In the genomic region with DNA sequence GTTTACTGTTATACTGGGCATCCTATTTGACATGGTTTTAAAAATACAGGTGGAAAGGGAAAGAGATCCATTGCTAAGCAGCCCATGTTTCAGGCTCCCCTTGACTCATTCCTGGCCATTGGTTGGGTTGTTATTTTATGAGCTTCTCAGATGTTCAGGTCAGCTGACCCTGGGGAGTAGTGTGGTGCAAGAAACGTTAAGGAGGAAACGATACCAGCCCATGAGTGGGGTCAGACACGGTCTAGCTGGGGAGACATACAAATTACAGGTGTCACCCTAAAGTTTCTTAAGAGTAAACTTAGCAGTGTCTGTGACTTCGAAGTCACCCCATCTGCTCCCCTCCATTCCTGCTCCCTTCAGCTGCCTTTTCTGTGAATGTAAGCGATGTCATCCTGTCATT, we compare ENCODE assay signal across 38 mouse cellular contexts. TPM values are rescaled to one million over a fixed set of nuclear protein-coding genes. Genes with fewer than 3 reads are reported as not detected.
"Had no signal": no experiment of that assay in that cellular context is flagged by ENCODE, and none has a peak within 500 bp of the region (broad histone marks: within the 10 kb centered on the region; RNA-seq: fewer than 3 reads in every experiment).

No protein-coding gene starts in this region.

- H3K9ac ChIP-seq: heart, embryonic 12.5 days; hindbrain, embryonic 12.5 days; hindbrain, embryonic 14.5 days; intestine, embryonic 15.5 days; limb, embryonic 13.5 days; limb, embryonic 15.5 days; liver, embryonic 12.5 days; liver, embryonic 14.5 days had no signal

- H3K27ac ChIP-seq: gastrocnemius, adult 2 months; heart, embryonic 10.5 days; hindbrain, embryonic 10.5 days; hindbrain, embryonic 12.5 days; hindbrain, embryonic 14.5 days; intestine, embryonic 15.5 days; layer of hippocampus, adult 2 months; left cerebral cortex, adult 2 months; limb, embryonic 13.5 days; limb, embryonic 15.5 days; liver, embryonic 12.5 days; liver, embryonic 14.5 days had no signal

- ATAC-seq: hindbrain, embryonic 16.5 days; inflammation-experienced regulatory T-cells, adult 6 months; intestine, embryonic 15.5 days; intestine, postnatal 0 days; liver, embryonic 12.5 days had no signal

- DNase-seq: gastrocnemius, adult 2 months; gastrocnemius, postnatal 10 days; gastrocnemius, postnatal 25 days; heart, postnatal 10 days; heart, postnatal 4 days; kidney, adult 18-20 months; kidney, adult 8-10 months; kidney, postnatal 10 days; kidney, postnatal 25 days; kidney, postnatal 4 days had no signal

- H3K4me3 ChIP-seq: gastrocnemius, adult 2 months; heart, embryonic 10.5 days; heart, embryonic 12.5 days; hindbrain, embryonic 10.5 days; hindbrain, embryonic 12.5 days; intestine, embryonic 15.5 days; layer of hippocampus, adult 2 months; left cerebral cortex, adult 2 months; limb, embryonic 13.5 days; limb, embryonic 15.5 days; liver, embryonic 12.5 days had no signal

- H3K27me3 ChIP-seq: heart, embryonic 12.5 days; hindbrain, embryonic 12.5 days; intestine, embryonic 15.5 days; limb, embryonic 13.5 days; limb, embryonic 15.5 days; liver, embryonic 12.5 days had no signal

- H3K36me3 ChIP-seq: heart, embryonic 10.5 days; heart, embryonic 12.5 days; hindbrain, embryonic 10.5 days; hindbrain, embryonic 12.5 days; intestine, embryonic 15.5 days; limb, embryonic 13.5 days; limb, embryonic 15.5 days; liver, embryonic 12.5 days had no signal

- H3K4me1 ChIP-seq: heart, embryonic 10.5 days; heart, embryonic 12.5 days; hindbrain, embryonic 12.5 days; intestine, embryonic 15.5 days; limb, embryonic 13.5 days; limb, embryonic 15.5 days; liver, embryonic 12.5 days had no signal

RNA-seq across cellular contexts. Expression of gene 4930469K13Rik, which starts 45.6 kb away (rescaled TPM):
- total RNA-seq: gastrocnemius, adult 2 months; gastrocnemius, postnatal 10 days; gastrocnemius, postnatal 25 days; heart, adult 8-10 months; heart, postnatal 10 days; heart, postnatal 25 days; heart, postnatal 4 days; layer of hippocampus, adult 2 months; layer of hippocampus, postnatal 10 days; layer of hippocampus, postnatal 25 days; left cerebral cortex, adult 2 months; left cerebral cortex, postnatal 10 days; left cerebral cortex, postnatal 25 days; left cerebral cortex, postnatal 4 days; liver, adult 2 months had no signal
- polyA plus RNA-seq: frontal cortex, adult 2 months; heart, embryonic 10.5 days; heart, embryonic 12.5 days; heart, embryonic 14.5 days; heart, embryonic 16.5 days; hindbrain, embryonic 10.5 days; intestine, embryonic 15.5 days; intestine, postnatal 0 days; kidney, embryonic 14.5 days; kidney, embryonic 16.5 days; liver, adult 2 months; liver, embryonic 12.5 days; liver, embryonic 14.5 days had no signal
